Mouse (Mus musculus) granulocyte monocyte progenitor cell, adult 5-6 weeks (primary cell): ENCODE data around the gene Itih1. TPM values are rescaled to one million over a fixed set of nuclear protein-coding genes. Genes with fewer than 3 reads are reported as not detected.
A peak's percentile ranks its signal among the peaks of the same experiment; 100 is the strongest.

ENCODE experiments used
- ATAC-seq: replicated peaks from 2 replicates; pipeline ENCODE4 v1.8.0; 2016; ENCODE audit warnings: mild to moderate bottlenecking, moderate TSS enrichment, inconsistent platforms; ENCODE audit not compliant: poor library complexity, severe bottlenecking
- total RNA-seq, 2 experiments: library from RNA; stranded (forward) in 1 of 2; stranded (reverse) in 1 of 2; fragments of 200-712, 200-1000 nt in 1 of 2; fragments of >200 nt in 1 of 2; fragmentation: Nextera tagmentation in 1 of 2; gene quantifications; 2 replicates each; pipeline ENCODE4 v1.2.3; 2014 to 2017

Itih1 gene
- total RNA-seq, 2 experiments from 2014 or later = not detected

- ATAC-seq = peak; percentile 97
Measured at GRCm38 (mm10) chr14:30907814-30908265, 35.2 kb downstream of the Itih1 start.

GRCm38 (mm10) chr14:30906001-30906400 lies 37.1 kb downstream of the Itih1 start:
- ATAC-seq = no peak

DNA sequence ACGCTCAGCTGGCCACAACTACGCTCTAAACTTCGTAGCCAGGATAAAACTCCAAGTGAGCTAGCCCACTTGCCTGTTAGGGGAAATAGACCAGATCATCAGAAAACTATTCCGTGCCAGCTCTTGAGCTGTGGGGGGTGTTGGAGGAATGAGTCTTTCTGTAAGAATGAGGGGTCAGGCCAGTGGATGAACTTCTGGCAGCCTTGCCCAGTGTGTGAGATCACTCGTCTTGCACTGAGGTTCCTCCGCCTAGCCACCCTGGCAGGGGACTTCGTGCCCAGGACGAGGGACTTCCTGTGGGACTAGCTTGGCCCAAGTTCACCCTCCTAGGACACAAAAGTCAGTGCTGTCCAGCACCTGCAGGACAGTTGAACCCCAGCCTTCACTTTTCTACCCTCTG lies 38.8 kb downstream of the Itih1 start:
- no peak for ATAC-seq

- no peak for ATAC-seq
Measured at GRCm38 (mm10) chr14:30903036-30903435, 40.1 kb downstream of the Itih1 start.

DNA sequence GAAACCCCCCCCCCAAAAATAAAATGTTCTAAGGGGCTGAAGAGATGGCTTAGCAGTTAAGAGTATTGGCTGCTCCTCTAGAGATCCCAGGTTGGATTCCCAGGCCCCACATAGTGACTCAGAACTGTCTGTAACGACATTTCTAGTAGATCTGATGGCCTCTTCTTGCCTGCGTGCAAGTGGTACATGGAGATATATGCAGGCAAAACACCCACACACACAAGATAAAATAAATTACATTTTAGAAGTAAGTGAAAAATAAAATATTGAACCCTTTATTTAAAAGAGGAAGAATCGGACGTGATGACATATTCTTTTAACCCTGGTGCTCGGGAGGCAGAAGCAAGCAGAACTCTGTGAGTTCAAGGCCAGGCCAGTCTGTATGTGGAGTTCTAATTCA lies 40.5 kb downstream of the Itih1 start:
- ATAC-seq = no peak

GRCm38 (mm10) chr14:30899972-30900371 lies 43.1 kb downstream of the Itih1 start:
- ATAC-seq = no peak

DNA sequence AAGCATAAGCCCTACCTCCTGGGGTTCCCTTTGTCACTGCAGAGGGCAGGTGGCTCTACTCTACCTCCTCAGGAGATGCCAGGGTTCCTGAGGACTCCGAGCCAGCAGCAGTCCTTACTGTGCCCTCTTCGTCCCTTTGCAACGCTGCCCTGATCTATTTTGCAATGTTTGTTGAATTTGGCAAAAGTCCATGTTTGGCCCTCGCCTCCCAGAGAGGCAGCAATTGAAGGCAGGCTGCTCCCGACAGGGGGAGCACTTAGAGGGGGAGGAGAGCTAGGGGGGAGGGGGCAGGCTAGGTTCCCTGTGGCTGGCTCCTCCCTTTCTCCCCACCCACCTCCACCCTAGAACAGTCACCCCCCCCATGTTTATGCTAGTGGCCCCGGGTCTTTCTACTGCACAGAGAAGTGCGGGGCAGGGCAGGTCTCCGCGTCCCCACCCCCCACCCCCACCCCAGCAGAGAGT lies 54.8 kb downstream of the Itih1 start:
- peak; percentile 72 for ATAC-seq

GRCm38 (mm10) chr14:30886204-30886603 lies 56.9 kb downstream of the Itih1 start, which contains the start of gene Itih4:
TSS of gene Itih4 (plus strand) at chr14:30886476.
- ATAC-seq = no peak

DNA sequence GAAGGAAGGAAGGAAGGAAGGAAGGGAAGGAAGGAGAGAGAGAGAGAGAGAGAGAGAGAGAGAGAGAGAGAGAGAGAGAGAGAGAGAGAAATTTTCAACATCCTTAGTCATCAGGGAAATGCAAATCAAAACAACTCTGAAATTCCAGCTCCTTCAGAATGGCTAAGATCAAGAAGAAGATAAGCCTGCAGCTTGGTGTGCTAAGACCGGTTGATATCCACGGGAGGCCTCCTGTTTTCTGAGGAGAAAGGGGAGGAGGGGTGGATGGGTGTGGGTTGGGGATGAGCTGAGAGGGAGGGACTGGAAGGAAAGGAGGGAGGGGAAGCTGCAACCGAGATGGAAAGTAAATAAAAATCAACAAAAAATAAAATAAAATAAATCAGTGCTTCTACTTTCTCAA lies 57.8 kb downstream of the Itih1 start:
- ATAC-seq = no peak

DNA sequence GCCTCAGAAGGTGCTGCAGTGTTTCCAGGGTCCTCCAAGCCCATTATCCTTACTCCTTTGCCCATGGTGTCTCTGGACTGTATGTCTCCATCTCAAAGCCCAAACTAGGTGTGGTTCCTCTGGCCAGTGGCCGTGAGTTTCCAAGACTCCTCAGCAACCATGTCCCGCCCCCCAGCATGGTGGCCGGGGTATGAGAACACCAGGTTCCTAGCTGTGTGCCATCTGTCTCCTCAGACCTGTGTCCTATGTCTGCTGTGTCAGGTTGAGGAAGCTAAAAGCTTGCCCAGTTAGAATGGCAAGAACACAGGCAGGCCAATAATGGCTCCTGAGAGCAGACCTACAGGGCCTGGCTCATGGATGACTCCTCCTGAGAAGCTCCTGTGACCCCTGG lies 61.4 kb downstream of the Itih1 start:
- no peak for ATAC-seq

DNA sequence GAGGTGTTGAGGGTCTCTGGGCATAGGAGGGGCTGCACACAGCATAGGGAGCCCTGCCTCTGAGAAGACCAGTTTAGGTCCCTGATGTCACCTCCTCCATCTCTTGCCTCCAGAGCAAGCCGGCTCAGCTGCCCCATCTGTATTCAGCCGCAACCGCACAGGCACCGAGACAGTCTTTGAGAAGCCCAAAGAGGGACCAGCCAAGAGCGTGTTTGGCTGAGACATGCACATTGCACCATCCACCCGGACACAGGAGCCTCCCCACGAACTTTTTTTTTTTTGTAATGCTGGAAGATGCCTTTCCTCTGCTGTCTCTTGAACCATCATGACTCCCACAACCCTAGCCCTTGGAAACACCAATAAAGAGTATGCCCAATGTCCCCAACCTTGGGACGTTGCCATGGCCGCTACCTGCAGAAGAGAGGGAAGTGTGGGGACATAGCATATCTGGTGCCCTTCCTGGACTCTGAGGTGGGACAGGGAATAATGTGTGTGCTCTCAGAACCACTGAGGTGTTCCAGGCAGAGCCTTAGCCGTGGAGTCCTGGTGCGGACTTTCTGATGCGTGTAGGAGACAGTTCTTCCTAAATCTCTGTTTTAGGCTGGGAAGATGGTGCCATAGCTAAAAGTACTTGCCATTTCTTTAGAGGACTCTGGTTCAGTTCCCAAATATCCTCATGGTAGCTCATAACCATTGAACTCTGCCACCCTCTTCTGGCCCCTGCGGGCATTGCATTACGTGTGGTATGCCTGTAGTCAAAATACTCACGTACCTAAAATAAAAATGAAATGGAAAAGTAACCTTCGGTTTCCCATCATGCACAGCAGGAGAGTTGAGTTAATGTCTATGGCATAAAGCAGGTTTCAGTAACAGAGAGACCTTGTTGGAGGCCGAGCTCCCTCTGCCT lies 62.0 kb downstream of the Itih1 start:
- ATAC-seq = peak; percentile 51; the same call in 1 of the 2 replicates

- ATAC-seq = no peak
Measured at GRCm38 (mm10) chr14:30880251-30880650, 62.8 kb downstream of the Itih1 start.

DNA sequence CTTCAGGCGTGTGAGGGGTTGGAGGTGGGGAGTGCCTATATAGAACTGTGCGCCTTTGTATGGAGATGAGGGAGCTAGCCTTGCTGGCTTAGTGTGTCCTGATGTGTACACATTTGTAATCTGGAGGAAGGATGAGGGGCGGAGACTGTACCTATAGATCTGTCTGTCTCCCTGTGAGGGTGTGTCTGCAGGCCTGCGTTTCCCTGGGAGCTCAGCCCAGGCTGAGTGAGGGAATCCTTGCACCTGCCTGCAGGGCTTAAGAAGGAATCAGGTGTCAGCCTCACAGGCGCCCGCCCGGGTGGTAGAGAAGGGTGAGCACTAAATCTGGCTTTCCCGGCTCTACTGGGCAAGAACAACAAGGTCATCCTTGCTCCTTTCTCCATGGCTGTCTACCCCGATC lies 63.3 kb downstream of the Itih1 start:
- ATAC-seq = no peak

Other genes starting within 250 kb of the Itih1 start
- gene Sfmbt1, start 228.4 kb downstream of the Itih1 start, total RNA-seq (2014; fragmentation: Nextera tagmentation) = 11.7 and 13.0 TPM in 2 replicates
- gene Sfmbt1, start 228.4 kb downstream of the Itih1 start, total RNA-seq (2017) = 8.1 and 13.5 TPM in 2 replicates
- 7.3 and 11.7 TPM in 2 replicates for gene Tmem110, start 117.7 kb downstream of the Itih1 start, total RNA-seq (2014; fragmentation: Nextera tagmentation)
- 6.3 and 9.1 TPM in 2 replicates for gene Tmem110, start 117.7 kb downstream of the Itih1 start, total RNA-seq (2017)
- gene Mustn1, start 64.1 kb downstream of the Itih1 start, total RNA-seq (2014; fragmentation: Nextera tagmentation) = 2.9 TPM in 1 of 2 replicates, not detected in the other
- 0.65 and 2.2 TPM in 2 replicates for gene Mustn1, start 64.1 kb downstream of the Itih1 start, total RNA-seq (2017)
- gene Itih4, start 56.8 kb downstream of the Itih1 start, total RNA-seq (2014; fragmentation: Nextera tagmentation) = not detected in 2 replicates
- gene Itih4, start 56.8 kb downstream of the Itih1 start, total RNA-seq (2017) = not detected in 2 replicates
- not detected in 2 replicates for gene Itih3, start 19.5 kb downstream of the Itih1 start, total RNA-seq (2014; fragmentation: Nextera tagmentation)
- not detected in 2 replicates for gene Itih3, start 19.5 kb downstream of the Itih1 start, total RNA-seq (2017)
- gene Nek4, start 8.1 kb upstream of the Itih1 start, total RNA-seq (2014; fragmentation: Nextera tagmentation) = 7.8 and 12.9 TPM in 2 replicates
- gene Nek4, start 8.1 kb upstream of the Itih1 start, total RNA-seq (2017) = 11.5 and 16.3 TPM in 2 replicates
- 28.8 and 35.9 TPM in 2 replicates for gene Glt8d1, start 58.1 kb upstream of the Itih1 start, total RNA-seq (2014; fragmentation: Nextera tagmentation)
- 29.4 and 35.0 TPM in 2 replicates for gene Glt8d1, start 58.1 kb upstream of the Itih1 start, total RNA-seq (2017)
- 241 and 274 TPM in 2 replicates for gene Spcs1, start 58.4 kb upstream of the Itih1 start, total RNA-seq (2014; fragmentation: Nextera tagmentation)
- 151 and 157 TPM in 2 replicates for gene Spcs1, start 58.4 kb upstream of the Itih1 start, total RNA-seq (2017)
- 67.7 and 69.4 TPM in 2 replicates for gene Pbrm1, start 75.8 kb upstream of the Itih1 start, total RNA-seq (2014; fragmentation: Nextera tagmentation)
- 60.3 and 65.7 TPM in 2 replicates for gene Pbrm1, start 75.8 kb upstream of the Itih1 start, total RNA-seq (2017)
- gene Gnl3, start 75.9 kb upstream of the Itih1 start, total RNA-seq (2014; fragmentation: Nextera tagmentation) = 299 and 362 TPM in 2 replicates
- gene Gnl3, start 75.9 kb upstream of the Itih1 start, total RNA-seq (2017) = 338 and 354 TPM in 2 replicates
- 183 and 200 TPM in 2 replicates for gene Smim4, start 185.7 kb upstream of the Itih1 start, total RNA-seq (2014; fragmentation: Nextera tagmentation)
- 85.5 and 91.3 TPM in 2 replicates for gene Smim4, start 185.7 kb upstream of the Itih1 start, total RNA-seq (2017)
- 107 and 116 TPM in 2 replicates for gene Nt5dc2, start 187.8 kb upstream of the Itih1 start, total RNA-seq (2014; fragmentation: Nextera tagmentation)
- gene Nt5dc2, start 187.8 kb upstream of the Itih1 start, total RNA-seq (2017) = 172 and 213 TPM in 2 replicates
- gene Stab1, start 225.4 kb upstream of the Itih1 start, total RNA-seq (2014; fragmentation: Nextera tagmentation) = not detected in 2 replicates
- gene Stab1, start 225.4 kb upstream of the Itih1 start, total RNA-seq (2017) = 3.0 TPM in 1 of 2 replicates, not detected in the other